Mouse (Mus musculus) neutrophil, adult 5-6 weeks (primary cell): ENCODE measurements around the gene Ift122. TPM values are rescaled to one million over a fixed set of nuclear protein-coding genes. Genes with fewer than 3 reads are reported as not detected.
"Not testable (repeated sequence)": the region's sequence is repeated elsewhere in the genome, so short reads cannot be mapped to it uniquely, and the experiment has no call there.

Experiments used
- ATAC-seq: fragments of 151-379, 151-347 bp; 2 replicates; pipeline ENCODE4 v1.8.0; 2017; ENCODE audit warnings: mild to moderate bottlenecking, moderate TSS enrichment; ENCODE audit not compliant: insufficient number of reproducible peaks, poor library complexity, low FRiP score, severe bottlenecking; ENCODE audit errors: extremely low read depth
- total RNA-seq: library from RNA; stranded (forward); fragments of 200-1000 nt; gene quantifications from 2 replicates; pipeline ENCODE4 v1.2.3, GENCODE M21; 2017

Gene Ift122
- total RNA-seq, 1 experiment from 2014 or later: 2.8 TPM

DNA sequence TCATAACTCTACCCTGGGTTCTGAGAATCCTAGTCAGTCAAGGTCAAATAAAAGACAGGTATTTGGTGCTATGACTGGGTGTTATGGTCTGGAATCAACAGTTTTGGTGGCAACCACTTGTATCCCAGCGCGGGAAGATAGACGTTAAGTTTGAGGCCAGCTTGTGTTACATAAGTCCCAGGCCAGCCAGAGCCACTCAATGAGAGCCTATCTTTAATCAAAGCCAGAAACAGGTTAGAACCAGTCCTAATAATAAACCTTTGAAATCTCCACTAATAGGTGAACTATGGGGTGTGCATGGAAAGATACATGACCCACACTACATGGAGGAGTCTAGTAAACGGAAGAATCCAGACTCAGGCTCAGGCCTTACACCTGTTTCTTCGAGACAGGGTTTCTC, 14.5 kb upstream of the Ift122 start:
- ATAC-seq: no peak

DNA sequence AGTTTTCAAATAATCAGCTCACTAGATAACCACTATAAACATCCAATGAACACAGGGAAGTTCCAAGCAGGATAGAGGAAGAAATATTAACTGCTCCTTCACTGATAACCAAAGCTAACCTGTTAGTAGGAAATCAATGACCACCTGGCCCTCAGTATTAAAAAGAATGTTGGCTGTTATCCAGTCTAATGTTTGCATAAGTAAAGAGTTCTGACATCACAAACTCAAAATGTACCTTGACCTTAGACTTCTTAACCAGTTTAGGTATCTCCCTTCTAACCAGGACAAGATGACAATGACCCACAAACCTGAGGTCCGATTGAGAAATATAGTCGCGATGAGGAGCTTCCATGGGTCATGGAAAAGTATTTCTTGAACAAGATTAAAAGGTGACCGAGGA, 8.3 kb upstream of the Ift122 start:
- no peak for ATAC-seq

DNA sequence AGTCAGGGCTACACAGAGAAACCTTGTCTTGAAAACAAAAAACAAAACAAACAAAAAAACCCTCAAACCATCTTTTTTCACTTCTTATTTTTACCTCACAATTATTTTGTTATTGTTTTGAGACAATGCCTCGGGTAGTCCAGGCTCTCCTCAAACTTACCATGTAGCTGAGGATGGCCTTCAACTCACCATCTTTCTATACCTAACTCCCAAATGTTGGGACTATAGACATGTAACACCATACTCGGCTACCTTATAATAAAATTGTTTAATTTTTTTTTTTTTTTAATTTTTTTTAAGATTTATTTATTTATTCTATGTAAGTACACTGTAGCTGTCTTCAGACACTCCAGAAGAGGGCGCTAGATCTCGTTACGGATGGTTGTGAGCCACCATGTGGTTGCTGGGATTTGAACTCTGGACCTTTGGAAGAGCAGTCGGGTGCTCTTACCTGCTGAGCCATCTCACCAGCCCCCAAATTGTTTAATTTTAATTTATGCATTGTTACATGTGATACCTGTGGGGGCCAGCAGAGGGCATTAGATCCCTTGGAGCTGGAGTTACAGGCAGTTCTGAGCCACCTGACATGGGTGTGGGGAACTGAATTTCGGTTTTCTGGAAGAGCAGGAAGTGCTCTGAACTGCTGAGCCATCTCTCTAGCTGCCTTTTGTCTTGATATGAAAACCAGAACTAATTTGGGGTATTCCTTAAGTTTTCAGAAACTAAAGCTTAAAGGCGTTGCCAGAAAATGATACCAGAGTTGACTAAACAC, 6.4 kb upstream of the Ift122 start:
- peak; percentile 90 for ATAC-seq

DNA sequence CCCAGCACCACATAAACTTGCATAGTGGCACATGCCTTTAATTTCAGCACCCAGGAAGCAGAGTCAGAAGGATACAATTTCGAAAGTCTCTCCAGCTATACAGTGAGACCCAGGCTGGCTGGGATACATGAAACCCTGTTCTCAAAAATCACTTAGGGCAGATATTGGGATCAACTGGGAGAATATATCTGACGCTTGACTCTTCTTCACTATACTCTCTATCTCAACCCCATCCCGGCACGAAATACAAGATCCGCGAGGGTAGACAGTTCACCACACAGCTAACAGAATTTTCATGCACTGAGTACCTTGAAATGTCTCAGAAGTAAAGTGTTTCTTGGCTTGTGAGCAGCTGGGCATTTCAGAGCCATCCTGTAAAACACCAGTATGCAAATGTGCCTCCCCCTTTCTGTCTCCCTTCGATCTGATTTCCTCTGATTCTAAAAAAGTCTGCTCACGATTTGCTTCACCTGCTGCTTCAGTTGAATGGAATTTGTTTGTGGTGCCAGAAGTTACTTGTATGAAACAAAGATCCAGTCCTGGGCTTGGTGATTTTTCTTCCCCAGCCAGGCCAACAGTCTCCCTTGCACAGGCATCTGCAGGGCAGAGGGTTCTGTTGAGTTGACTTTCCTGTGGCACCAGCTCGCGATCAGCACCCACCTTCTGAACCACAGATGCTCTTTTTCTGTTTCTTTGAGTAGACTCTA, 4.5 kb upstream of the Ift122 start:
- ATAC-seq: no peak

DNA sequence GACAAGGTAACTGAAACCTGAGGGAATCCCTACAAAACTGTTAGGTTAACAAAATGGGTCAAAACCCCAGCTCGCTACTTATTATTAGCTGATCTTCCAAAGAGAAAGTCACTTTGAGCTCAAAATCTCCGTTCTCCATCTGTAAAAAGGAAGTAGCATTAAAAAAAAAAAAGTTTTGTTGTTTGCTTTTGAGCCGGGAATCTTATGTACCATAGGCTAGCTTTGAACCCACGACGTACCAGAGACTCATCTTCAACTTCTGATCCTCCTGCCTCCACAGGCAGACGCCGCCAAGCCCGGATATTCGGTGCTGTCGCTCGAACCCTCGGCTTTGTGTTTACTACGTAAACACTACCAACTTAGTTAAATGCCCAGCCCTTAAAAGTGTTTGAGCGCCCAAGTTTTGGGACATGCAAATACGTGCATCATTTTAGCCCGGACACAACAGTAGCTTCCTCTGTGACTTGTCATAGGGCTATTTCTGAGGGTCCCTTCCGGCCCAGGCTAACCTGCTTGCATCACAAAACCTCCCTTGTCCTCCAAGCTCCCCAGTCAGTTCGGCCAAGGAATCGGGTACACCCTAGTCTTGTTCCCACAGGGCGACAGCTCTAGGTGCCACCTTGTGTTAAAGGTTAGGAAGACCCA, 702 bp upstream of the Ift122 start:
- no peak for ATAC-seq

DNA sequence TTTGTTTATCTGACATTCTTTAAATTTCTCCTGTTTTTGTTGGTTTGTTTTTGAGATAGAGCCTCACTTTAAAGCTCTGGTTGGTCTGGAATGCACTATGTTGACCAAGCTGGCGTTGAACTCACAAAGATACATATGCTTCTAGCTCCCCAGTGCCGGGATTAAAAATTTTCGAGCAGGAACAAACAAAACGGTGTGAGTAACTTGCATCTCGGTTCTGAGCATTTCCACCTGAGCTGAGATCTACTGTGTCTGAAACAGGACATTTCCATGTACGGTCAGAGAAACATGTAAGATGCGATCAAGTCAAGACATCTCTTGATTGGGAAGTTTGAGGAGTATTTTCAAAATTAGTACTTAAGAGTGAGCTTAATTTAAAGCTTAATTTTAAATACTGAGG, 715 bp downstream of the Ift122 start:
- no peak for ATAC-seq

DNA sequence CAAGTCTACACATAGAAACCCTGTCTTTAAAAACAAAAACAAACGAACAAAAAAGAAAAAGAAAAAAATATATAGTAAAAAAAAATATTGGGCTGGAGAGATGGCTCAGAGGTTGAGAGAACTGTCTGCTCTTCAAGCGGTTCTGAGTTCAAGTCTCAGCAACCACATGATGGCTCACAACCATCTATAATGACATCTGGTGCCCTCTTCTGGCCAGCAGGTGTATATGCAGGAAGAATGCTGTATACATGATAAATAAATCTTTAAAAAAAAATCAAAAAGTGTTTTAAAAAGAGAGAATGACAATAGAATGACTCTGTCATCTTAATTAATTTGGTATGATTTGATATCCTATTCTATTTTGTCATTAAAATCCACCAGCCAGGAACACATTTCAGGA, 1.2 kb downstream of the Ift122 start:
- ATAC-seq: no peak

DNA sequence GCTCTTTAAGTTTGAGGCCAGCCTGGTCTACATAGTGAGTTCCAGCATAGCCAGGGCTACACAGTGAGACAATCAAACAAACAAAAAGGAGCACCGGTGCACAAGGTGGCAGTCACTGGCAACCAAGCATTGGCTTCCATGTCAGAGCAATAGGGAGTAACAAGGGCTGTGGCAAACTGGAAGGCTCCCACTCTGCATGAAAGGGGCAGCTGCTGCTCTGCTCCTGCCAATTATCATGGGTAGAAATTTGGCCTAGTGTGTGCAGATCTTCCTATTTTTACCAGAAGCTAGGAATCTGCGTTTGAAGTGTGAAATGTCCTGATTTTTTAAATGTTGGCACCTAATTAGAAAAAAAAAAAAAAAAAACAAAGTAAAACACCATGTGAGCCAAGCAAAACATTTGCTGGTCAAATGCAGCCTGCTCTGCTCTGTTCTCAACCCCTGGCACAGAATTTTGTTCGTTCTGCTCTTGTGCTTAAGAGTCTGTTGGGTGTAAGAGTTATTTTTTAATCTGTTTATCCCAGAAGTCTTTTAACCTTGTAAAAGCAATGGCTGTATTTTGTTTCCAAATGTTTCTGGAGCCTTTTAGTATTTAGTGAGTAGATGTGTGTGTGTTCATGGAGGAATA, 2.6 kb downstream of the Ift122 start:
- ATAC-seq: no peak

DNA sequence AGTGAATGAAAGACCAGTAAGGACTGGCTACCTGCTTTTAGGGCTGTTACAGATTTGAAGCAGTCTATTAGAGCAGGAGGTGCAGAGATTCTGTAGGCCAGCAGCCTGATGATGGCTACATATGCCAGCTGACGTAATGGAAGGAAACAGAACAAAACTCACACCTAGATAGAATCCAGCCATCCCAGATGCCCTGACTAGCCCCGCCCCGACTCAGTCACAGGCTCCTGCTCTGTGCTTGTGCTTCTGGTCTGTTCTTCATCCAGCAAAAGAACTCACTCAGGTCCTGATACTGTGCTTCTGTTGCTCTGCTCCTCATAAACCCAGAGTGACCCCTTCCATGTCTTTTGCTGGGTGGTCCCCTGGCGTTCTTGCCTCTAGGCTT, 3.1 kb downstream of the Ift122 start:
- no peak for ATAC-seq

DNA sequence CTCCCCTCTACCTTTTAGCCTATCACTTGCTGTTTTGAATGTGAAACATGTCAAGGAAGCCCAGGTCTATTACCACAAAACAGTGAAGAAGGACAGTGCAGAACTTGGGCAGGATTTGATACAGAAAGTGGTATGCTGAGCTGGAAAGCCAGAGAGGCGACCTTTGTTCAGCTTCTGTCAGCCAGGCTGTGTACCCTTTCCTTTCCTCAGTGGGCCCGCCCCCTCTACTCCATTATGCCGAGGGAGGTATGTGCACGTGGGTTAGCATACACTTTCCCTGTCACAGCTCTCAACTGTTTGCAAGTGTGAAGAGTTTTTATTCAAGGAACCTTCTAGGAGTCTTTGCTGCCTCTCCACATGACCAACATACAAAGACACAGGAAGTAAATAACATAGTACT, 6.0 kb downstream of the Ift122 start:
- ATAC-seq: no peak

DNA sequence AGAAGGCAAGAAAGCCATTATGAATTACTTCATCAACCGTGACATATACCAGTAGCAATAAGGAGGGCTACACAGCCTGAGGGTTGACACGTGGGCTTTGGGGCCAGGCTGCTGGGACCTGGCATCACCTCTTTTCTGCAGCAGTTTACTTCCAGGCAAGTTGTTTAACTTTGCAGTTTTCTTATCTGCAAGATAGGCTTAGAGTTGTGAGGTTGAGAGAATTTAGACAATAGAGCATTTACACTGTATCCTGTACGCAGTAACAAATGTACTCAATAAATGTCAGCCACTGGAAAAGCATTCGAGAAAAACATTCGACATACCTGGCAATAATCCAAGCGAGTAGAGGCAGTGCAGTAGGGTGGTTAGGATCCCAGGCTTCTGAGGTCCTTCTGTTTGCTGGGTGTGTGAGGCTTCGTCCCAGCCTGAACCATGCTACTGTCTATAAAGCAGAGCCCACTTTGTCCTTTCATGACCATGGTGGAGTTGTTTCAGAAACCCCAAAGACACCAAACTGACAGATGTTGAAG, 6.8 kb downstream of the Ift122 start:
- no peak for ATAC-seq

DNA sequence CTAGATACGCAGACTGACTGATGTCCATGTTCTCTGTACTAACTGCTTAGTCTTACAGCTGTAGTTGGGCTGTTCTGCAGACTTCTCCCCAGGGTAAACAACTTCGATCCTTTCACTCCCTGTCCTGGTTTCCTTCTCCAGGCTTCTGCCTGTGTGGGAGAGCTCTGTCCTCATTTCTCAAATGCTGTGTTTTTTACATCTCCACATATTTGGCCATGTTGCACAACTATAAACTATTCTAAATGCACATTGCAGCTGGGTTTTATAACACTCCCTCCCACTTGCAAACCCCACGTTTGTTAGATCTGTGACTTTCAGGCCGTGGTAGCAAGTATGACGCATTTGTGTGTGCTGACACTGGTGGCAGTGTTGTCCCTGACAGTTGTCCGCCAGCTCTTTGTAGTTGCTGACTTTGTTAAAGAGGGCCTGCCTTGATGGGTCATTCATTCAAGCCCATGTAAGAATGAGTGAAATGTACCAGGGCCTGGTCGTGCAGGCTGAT, 10.1 kb downstream of the Ift122 start:
- no peak for ATAC-seq

DNA sequence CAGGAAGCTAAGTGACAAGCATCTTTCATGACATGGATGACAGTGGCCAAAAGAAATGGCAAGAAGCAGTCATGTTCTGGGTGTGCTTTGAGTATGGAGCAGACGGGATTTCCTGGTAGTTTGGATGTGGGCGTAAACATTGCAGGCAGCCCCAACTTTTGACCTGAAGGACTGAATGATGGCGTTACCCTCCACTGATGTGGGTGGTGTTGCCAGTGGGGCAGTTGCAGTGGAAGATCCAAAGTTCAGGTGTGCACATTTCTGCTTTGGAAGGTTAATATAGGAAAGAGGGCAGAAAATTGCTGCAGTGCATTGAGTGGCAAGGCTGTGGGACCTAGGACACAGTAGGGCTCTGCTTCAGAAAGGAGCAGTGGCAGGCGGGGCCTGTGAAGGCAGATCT, 12.0 kb downstream of the Ift122 start:
- ATAC-seq: no peak

DNA sequence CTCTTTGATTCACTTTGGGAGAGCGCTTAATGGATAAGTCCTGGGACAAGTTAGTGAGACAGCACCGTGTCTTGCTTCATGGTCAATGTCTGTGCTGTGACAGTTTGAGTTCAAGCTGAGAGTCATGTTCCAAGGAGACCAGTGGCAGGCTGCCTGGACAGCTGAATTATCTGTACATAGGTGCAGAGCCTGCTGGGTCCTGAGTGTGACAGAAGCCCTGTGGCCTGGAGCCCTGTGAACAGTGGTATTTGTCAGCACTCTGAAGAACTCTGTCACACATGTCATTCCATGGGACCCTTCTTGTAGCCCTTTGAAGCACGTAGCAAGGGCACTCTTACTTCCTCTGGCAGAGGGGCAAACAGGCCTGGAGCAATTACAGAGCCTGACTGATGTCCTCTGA, 13.9 kb downstream of the Ift122 start:
- not testable (repeated sequence) for ATAC-seq

DNA sequence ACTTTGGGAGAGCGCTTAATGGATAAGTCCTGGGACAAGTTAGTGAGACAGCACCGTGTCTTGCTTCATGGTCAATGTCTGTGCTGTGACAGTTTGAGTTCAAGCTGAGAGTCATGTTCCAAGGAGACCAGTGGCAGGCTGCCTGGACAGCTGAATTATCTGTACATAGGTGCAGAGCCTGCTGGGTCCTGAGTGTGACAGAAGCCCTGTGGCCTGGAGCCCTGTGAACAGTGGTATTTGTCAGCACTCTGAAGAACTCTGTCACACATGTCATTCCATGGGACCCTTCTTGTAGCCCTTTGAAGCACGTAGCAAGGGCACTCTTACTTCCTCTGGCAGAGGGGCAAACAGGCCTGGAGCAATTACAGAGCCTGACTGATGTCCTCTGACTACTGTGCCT, 18.0 kb downstream of the Ift122 start:
- ATAC-seq: not testable (repeated sequence)

DNA sequence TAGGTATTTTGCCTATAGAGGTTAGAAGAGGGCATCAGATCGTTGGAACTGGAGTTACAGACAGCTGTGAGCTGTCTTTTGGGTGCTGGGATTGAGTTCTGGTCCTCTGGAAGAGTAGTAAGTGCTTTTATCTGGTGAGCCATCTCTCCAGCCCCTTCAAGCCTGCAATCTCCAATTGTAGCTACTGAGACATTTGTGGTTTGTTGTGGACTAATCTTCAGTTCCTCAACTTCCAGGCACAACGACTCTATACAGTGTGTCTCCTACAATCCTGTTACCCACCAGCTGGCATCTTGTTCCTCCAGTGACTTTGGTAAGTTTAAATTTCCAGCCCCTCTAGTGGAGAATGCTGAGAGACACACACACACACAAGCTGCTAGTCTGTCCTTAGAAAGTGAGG, 24.0 kb downstream of the Ift122 start:
- ATAC-seq: no peak

DNA sequence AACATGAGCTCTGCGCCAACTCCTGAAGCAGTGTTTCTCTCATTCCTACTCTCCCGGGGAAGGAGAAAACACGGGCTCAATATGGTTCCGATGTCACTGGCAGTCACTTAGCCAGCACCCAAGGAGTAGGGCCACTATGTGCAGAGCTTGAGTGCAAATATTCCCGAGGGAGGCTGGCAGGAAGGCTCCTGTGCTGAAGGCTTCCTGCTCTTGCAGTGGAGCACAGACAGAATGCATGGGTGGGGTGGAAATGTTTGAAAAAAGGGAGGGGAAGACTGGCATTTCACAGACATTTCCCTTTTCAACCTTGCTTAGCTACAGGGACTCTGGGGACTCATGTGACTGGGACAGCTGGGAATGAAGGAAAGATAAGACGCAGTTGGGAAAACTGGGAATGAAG, 25.4 kb downstream of the Ift122 start:
- no peak for ATAC-seq

DNA sequence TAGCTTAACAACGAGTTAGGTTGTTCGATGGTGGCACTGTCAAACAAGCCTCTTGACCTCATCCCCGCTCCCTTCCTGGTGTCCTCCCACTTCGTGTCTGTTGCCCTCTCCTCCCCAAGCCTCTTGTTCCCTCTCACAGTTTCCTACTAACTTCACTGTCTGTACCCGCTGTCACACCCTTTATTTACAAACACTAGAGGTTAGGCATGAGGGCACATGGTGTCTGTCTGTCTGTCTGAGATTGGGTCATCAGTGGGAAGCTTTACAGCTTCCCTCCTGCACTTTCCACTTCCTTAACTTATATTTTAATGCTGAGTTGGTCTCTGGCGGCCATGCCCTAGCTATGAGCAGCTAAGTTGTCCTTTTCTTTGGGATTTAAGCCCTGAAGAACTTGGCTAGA, 26.5 kb downstream of the Ift122 start:
- ATAC-seq: no peak

DNA sequence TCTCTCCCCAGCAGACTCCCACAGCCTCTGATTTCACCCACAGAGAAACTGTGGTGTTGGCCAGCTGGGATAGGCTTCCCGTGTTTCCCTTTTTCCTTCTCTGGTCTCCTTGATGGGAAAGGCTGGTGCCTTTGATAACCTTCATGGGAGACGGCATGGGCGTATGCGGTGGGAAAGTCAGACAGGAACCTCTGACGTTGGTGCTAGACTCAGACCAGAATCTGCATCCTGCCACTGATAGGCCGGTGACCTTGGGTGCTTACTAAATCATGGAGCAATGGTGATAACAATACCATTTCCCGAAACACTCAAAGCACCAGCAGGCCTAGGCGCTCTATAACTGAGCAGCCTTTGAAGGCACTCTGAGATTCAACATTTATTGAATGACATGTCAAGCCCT, 27.5 kb downstream of the Ift122 start:
- ATAC-seq: no peak
